Mouse (Mus musculus) hindbrain, embryonic 16.5 days (tissue): ENCODE results near the gene Rad50. TPM values are rescaled to one million over a fixed set of nuclear protein-coding genes. Genes with fewer than 3 reads are reported as not detected.

Experiments
- ATAC-seq: fragments of 200-750 bp; cut with Nextera tagmentation; 2 replicates; pipeline ENCODE4 v1.8.0; 2017; ENCODE audit warnings: moderate TSS enrichment, moderate library complexity
- H3K27ac ChIP-seq: fragments of 300-500 bp; sonication (generic); 2 replicates; pipeline ENCODE4 v1.5.1; 2014; ENCODE audit warnings: low read depth, mild to moderate bottlenecking, control low read depth, low read length, moderate library complexity
- H3K27me3 ChIP-seq: fragments of 300-500 bp; sonication (generic); replicated peaks from 2 replicates; pipeline ENCODE4 v1.6.1; 2014; ENCODE audit warnings: low read length; ENCODE audit not compliant: control insufficient read depth, insufficient read depth
- H3K36me3 ChIP-seq: fragments of 300-500 bp; sonication (generic); 2 replicates; pipeline ENCODE4 v1.6.1; 2014; ENCODE audit warnings: mild to moderate bottlenecking, low read length, moderate library complexity, mixed read lengths; ENCODE audit not compliant: control insufficient read depth, insufficient read depth
- H3K4me1 ChIP-seq: fragments of 300-500 bp; sonication (generic); 2 replicates; pipeline ENCODE4 v1.6.1; 2014; ENCODE audit warnings: low read depth, low read length; ENCODE audit not compliant: control insufficient read depth, insufficient read depth
- H3K4me2 ChIP-seq: fragments of 300-500 bp; sonication (generic); 2 replicates; pipeline ENCODE4 v1.6.1; 2014; ENCODE audit warnings: mild to moderate bottlenecking, low read length, control low read depth, moderate library complexity
- H3K4me3 ChIP-seq: fragments of 300-500 bp; sonication (generic); 2 replicates; pipeline ENCODE4 v1.5.1; 2014; ENCODE audit warnings: mild to moderate bottlenecking, low read length, control low read depth, moderate library complexity
- H3K9ac ChIP-seq: fragments of 300-500 bp; sonication (generic); 2 replicates; pipeline ENCODE4 v1.6.1; 2014; ENCODE audit warnings: low read depth, mild to moderate bottlenecking, control low read depth, low read length, moderate library complexity
- H3K9me3 ChIP-seq: fragments of 300-500 bp; sonication (generic); 2 replicates; pipeline ENCODE4 v1.6.1; 2014; ENCODE audit warnings: mild to moderate bottlenecking, low read length, moderate library complexity; ENCODE audit not compliant: control insufficient read depth
- WGBS: fragments of 180-500 bp; shearing (Covaris S2); extraction: QIAGEN DNeasy Blood & Tissue Kit; methylation state at CpG from one replicate; pipeline ENCODE4 v1.1.7; 2014; 5-methylcytosine and 5-hydroxymethylcytosine counted together
- polyA plus RNA-seq: library from polyadenylated mRNA; unstranded; fragments of >200 nt; fragmentation: Nextera tagmentation; extraction: Ambion mirVana; gene quantifications from 2 replicates; pipeline ENCODE4 v1.2.1, GENCODE M21; 2015

Rad50 gene
- polyA plus RNA-seq, 1 experiment from 2014 or later, result 12.3 TPM

GRCm38 (mm10) chr11:53736771-53737572 is 29.9 kb upstream of the Rad50 start:
- Histone ChIP-seq H3K9me3 (no peaks in the 10 kb centered on the region), H3K4me3 (no peak overlapping the region), H3K27me3 (no peaks in the 10 kb centered on the region), H3K4me1 (no peaks in the 10 kb centered on the region), H3K9ac (no peak overlapping the region), H3K27ac (no peak overlapping the region), H3K36me3 (no peaks in the 10 kb centered on the region), H3K4me2 (no peak overlapping the region)
- 48% methylated on average over 14 of the region's 14 CpGs for WGBS
- peak; percentile 70 for ATAC-seq

DNA sequence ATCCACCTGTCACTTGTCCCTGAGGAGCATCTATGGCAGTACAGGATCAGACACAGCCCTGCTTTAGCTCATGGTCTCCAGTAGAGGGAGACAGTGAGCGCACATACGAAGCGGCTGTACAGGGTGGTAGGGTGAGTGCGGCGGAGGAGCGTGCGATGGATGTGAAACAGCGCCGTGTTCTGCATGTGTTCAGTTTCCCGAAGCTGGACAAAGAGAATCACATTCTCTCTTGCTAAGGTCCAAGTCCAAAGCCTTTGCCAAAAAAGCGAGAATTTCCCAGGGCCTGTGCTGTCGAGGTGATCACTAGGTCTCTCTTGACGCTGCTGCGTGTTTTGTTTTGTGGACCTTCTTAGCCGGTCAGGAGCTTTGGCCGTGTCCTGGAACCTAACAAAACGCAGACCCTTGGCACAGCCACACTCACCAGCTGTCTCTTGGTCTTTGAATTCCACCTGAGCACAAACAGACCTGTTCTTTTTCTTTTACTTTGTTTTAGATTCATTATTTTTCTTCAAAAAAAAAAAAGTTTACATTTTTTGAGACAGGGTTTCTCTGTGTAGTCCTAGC is 28.6 kb upstream of the Rad50 start:
- no peaks in the 10 kb centered on the region for H3K9me3 ChIP-seq
- H3K36me3 ChIP-seq, result no peaks in the 10 kb centered on the region
- no peaks in the 10 kb centered on the region for H3K27me3 ChIP-seq
- H3K9ac ChIP-seq, result peak overlapping the region; percentile 45; the same call in 1 of the 2 replicates
- H3K4me2 ChIP-seq, result peak overlapping the region; percentile 56
- H3K4me1 ChIP-seq, result no peaks in the 10 kb centered on the region
- no peak overlapping the region for H3K27ac ChIP-seq
- H3K4me3 ChIP-seq, result peak overlapping the region; percentile 22; the same call in 1 of the 2 replicates
- ATAC-seq, result peak; percentile 93
- WGBS, result 16% methylated on average over 17 of the region's 17 CpGs

GRCm38 (mm10) chr11:53734970-53735681 is 28.0 kb upstream of the Rad50 start:
- Histone ChIP-seq H3K36me3 (no peaks in the 10 kb centered on the region), H3K4me3 (no peak overlapping the region), H3K9ac (no peak overlapping the region), H3K27ac (no peak overlapping the region), H3K27me3 (no peaks in the 10 kb centered on the region), H3K4me1 (no peaks in the 10 kb centered on the region), H3K4me2 (peak overlapping the region; percentile 56), H3K9me3 (no peaks in the 10 kb centered on the region)
- ATAC-seq, result no peak
- 71% methylated on average over 18 of the region's 18 CpGs for WGBS

DNA sequence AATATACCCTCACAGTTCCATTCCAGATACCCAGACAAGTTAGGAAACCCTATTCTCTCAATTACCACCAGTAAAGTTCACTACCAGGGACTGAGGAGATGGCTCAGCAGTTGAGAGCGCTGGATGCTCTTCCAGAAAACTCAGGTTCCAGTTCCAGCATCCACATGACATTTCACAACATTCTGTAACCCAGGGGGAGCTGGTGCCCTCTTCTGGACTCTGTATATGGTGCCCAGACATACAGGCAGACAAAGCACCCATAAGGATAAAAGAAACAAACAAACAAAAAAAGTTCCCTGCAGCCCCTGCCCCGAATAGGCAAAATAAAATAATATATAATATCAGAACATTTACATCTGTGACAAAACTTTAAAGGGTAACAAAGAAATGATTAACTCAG is 27.3 kb upstream of the Rad50 start:
- H3K4me2 ChIP-seq, result no peak overlapping the region
- WGBS, result 84% methylated on average over 2 of the region's 2 CpGs

DNA sequence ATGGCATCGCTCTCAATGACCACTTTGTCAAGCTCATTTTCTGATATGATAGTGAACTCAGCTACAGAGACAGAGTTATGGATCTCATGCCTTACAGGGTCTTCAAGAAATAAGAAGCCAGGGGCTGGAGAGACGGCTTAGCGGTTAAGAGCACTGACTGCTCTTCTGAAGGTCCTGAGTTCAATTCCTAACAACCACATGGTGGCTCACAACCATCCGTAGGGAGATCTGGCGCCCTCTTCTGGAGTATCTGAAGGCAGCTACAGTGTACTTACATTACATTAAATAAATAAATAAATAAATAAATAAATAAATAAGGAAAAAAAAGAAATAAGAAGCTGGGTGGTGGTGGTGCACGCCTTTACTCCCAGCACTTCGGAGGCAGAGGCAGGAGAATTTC is 26.7 kb upstream of the Rad50 start:
- Histone ChIP-seq H3K36me3 (no peaks in the 10 kb centered on the region), H3K4me1 (no peaks in the 10 kb centered on the region), H3K9me3 (no peaks in the 10 kb centered on the region), H3K27me3 (no peaks in the 10 kb centered on the region), H3K27ac (no peak overlapping the region), H3K4me2 (no peak overlapping the region), H3K4me3 (no peak overlapping the region), H3K9ac (no peak overlapping the region)
- ATAC-seq, result no peak
- 88% methylated on average over 7 of the region's 7 CpGs for WGBS

More for the DNA sequence above, 27.3 kb upstream of the Rad50 start:
- no peaks in the 10 kb centered on the region for H3K27me3 ChIP-seq
- no peak overlapping the region for H3K4me3 ChIP-seq
- no peak for ATAC-seq
- no peak overlapping the region for H3K9ac ChIP-seq
- H3K27ac ChIP-seq, result no peak overlapping the region
- no peaks in the 10 kb centered on the region for H3K36me3 ChIP-seq
- H3K4me1 ChIP-seq, result no peaks in the 10 kb centered on the region
- H3K9me3 ChIP-seq, result no peaks in the 10 kb centered on the region

GRCm38 (mm10) chr11:53732244-53732643 is 25.1 kb upstream of the Rad50 start:
- Histone ChIP-seq H3K36me3 (no peaks in the 10 kb centered on the region), H3K4me2 (no peak overlapping the region), H3K27me3 (no peaks in the 10 kb centered on the region), H3K9me3 (no peaks in the 10 kb centered on the region), H3K4me1 (no peaks in the 10 kb centered on the region), H3K9ac (no peak overlapping the region), H3K4me3 (no peak overlapping the region), H3K27ac (no peak overlapping the region)
- 92% methylated on average over 8 of the region's 8 CpGs for WGBS
- no peak for ATAC-seq

DNA sequence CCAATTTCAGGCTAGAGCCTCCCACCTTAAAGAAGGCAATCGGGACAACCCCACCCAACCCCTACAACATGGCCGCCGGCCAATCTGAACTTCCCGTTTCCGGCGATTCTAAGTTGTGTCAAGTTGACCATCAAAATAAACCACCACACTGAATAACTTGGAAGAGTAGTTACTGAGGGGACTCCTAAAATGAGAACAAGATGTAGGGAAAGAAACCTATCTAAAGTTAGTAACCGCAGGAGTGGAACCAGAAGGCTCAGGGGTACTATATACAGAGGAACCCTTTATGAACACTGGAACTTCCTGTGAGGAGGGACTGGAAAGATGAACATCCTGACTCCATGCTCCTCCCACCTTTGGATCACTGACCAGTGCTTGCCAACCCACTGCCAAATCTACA is 24.3 kb upstream of the Rad50 start:
- H3K4me1 ChIP-seq, result no peaks in the 10 kb centered on the region
- no peak for ATAC-seq
- no peak overlapping the region for H3K9ac ChIP-seq

GRCm38 (mm10) chr11:53720715-53721114 is 13.6 kb upstream of the Rad50 start, which contains the start of gene Il5:
Gene Il5 (plus strand): TSS chr11:53720794.
- ATAC-seq, result no peak
- Histone ChIP-seq H3K4me3 (no peak within 1 kb of the TSS), H3K9me3 (no peaks in the 10 kb centered on the region), H3K4me2 (no peak within 1 kb of the TSS), H3K4me1 (no peaks in the 10 kb centered on the region), H3K9ac (no peak within 1 kb of the TSS), H3K27ac (no peak within 1 kb of the TSS), H3K27me3 (no peaks in the 10 kb centered on the region), H3K36me3 (no peaks in the 10 kb centered on the region)
- 85% methylated on average over 6 of the region's 6 CpGs for WGBS

More for the DNA sequence above, 24.3 kb upstream of the Rad50 start:
- Histone ChIP-seq H3K36me3 (no peaks in the 10 kb centered on the region), H3K27me3 (no peaks in the 10 kb centered on the region), H3K4me2 (no peak overlapping the region), H3K4me3 (no peak overlapping the region), H3K9me3 (no peaks in the 10 kb centered on the region), H3K27ac (no peak overlapping the region)
- WGBS, result 95% methylated on average over 7 of the region's 7 CpGs

GRCm38 (mm10) chr11:53719701-53720100 is 12.6 kb upstream of the Rad50 start:
- no peak overlapping the region for H3K9ac ChIP-seq
- H3K4me2 ChIP-seq, result no peak overlapping the region
- H3K4me1 ChIP-seq, result no peaks in the 10 kb centered on the region
- no peaks in the 10 kb centered on the region for H3K27me3 ChIP-seq
- no peak for ATAC-seq
- H3K4me3 ChIP-seq, result no peak overlapping the region
- no peak overlapping the region for H3K27ac ChIP-seq
- no peaks in the 10 kb centered on the region for H3K36me3 ChIP-seq
- no peaks in the 10 kb centered on the region for H3K9me3 ChIP-seq
- 82% methylated on average over 1 of the region's 1 CpGs for WGBS
